Mouse (Mus musculus) MEL (cell line): ENCODE measurements around the gene Fmnl2. TPM values are rescaled to one million over a fixed set of nuclear protein-coding genes. Genes with fewer than 3 reads are reported as not detected.

Experiments
- DNase-seq: peaks from one replicate; pipeline ENCODE4 v3.0.0; 2011; ENCODE audit warnings: low read depth, low spot score
- H3K27ac ChIP-seq: 2 replicates; pipeline ENCODE4 v1.5.1; 2012; ENCODE audit warnings: low read depth, mild to moderate bottlenecking, control low read depth, low read length, moderate library complexity; ENCODE audit not compliant: control insufficient read depth
- H3K27me3 ChIP-seq, 2 experiments: fragments of 150-350 bp in 1 of 2; sonication (generic) in 1 of 2; 2 replicates each; pipeline ENCODE4 v1.6.1; 2012; ENCODE audit warnings: low read length in 2 of 2, mild to moderate bottlenecking in 2 of 2, improper control_type of control experiment in 1 of 2, moderate library complexity in 1 of 2; ENCODE audit not compliant: insufficient read depth in 2 of 2, control insufficient read depth in 1 of 2
- H3K36me3 ChIP-seq, 2 experiments: 2 replicates each; pipeline ENCODE4 v1.6.1; 2012 to 2014; ENCODE audit warnings: low read length in 2 of 2, improper control_type of control experiment in 1 of 2, inconsistent platforms in 1 of 2, mild to moderate bottlenecking in 1 of 2; ENCODE audit not compliant: insufficient read depth in 2 of 2, control insufficient read depth in 1 of 2
- H3K4me1 ChIP-seq, 2 experiments: fragments of 150-350 bp in 1 of 2; sonication (generic) in 1 of 2; 2 replicates each; pipeline ENCODE4 v1.6.1; 2012; ENCODE audit warnings: low read length in 2 of 2, improper control_type of control experiment in 1 of 2, mild to moderate bottlenecking in 1 of 2; ENCODE audit not compliant: insufficient read depth in 2 of 2, control insufficient read depth in 1 of 2
- H3K4me3 ChIP-seq, 2 experiments: fragments of 150-350 bp in 1 of 2; sonication (generic) in 1 of 2; 2 replicates each; pipeline ENCODE4 v1.5.1; 2012; ENCODE audit warnings: low read depth in 2 of 2, low read length in 2 of 2, mild to moderate bottlenecking in 2 of 2, moderate library complexity in 2 of 2, control low read depth in 1 of 2, improper control_type of control experiment in 1 of 2; ENCODE audit not compliant: control insufficient read depth in 1 of 2, insufficient read depth in 1 of 2
- H3K79me2 ChIP-seq: 2 replicates; pipeline ENCODE4 v1.6.1; 2012; ENCODE audit warnings: mild to moderate bottlenecking, low read length, moderate library complexity; ENCODE audit not compliant: control insufficient read depth, poor library complexity, insufficient read depth
- H3K9ac ChIP-seq: 2 replicates; pipeline ENCODE4 v1.6.1; 2012; ENCODE audit warnings: low read depth, mild to moderate bottlenecking, control low read depth, low read length, moderate library complexity; ENCODE audit not compliant: control insufficient read depth, poor library complexity, severe bottlenecking
- H3K9me3 ChIP-seq: fragments of 150-350 bp; sonication (generic); replicated peaks from 2 replicates; pipeline ENCODE4 v1.6.1; 2012; ENCODE audit warnings: mild to moderate bottlenecking, low read length, improper control_type of control experiment, moderate library complexity; ENCODE audit not compliant: insufficient read depth
- CHD1 ChIP-seq: IDR thresholded peaks from 2 replicates; pipeline ENCODE4 v1.6.1; 2012; ENCODE audit warnings: low read depth, mild to moderate bottlenecking, inconsistent platforms, low read length, improper control_type of control experiment
- CHD2 ChIP-seq: IDR thresholded peaks from 2 replicates; pipeline ENCODE4 v1.6.1; 2011; ENCODE audit warnings: low read length, improper control_type of control experiment
- CTCF ChIP-seq, 3 experiments: IDR thresholded peaks in 2 of 3; conservative IDR thresholded peaks in 1 of 3; 2 replicates each; pipeline ENCODE4 v1.5.1; 2011 to 2012; ENCODE audit warnings: low read length in 3 of 3, low read depth in 2 of 3, mild to moderate bottlenecking in 2 of 3, improper control_type of control experiment in 1 of 3, inconsistent platforms in 1 of 3, mixed read lengths in 1 of 3, moderate library complexity in 1 of 3; ENCODE audit not compliant: control insufficient read depth in 1 of 3, insufficient read depth in 1 of 3, poor library complexity in 1 of 3, severe bottlenecking in 1 of 3
- E2F4 ChIP-seq: IDR thresholded peaks from 2 replicates; pipeline ENCODE4 v1.6.1; 2011; ENCODE audit warnings: low read depth, low read length, improper control_type of control experiment, borderline replicate concordance
- HCFC1 ChIP-seq: IDR thresholded peaks from 2 replicates; pipeline ENCODE4 v1.6.1; 2012; ENCODE audit warnings: low read depth, mild to moderate bottlenecking, inconsistent platforms, low read length, improper control_type of control experiment, moderate library complexity
- JUND ChIP-seq: IDR thresholded peaks from 2 replicates; pipeline ENCODE4 v1.6.1; 2011; ENCODE audit warnings: low read depth, mild to moderate bottlenecking, improper control_type of control experiment, low read length
- KAT2A ChIP-seq: conservative IDR thresholded peaks from 2 replicates; pipeline ENCODE4 v1.6.1; 2012; ENCODE audit warnings: low read depth, low read length, improper control_type of control experiment, inconsistent platforms
- MAX ChIP-seq: IDR thresholded peaks from 2 replicates; pipeline ENCODE4 v1.6.1; 2011; ENCODE audit warnings: low read length, improper control_type of control experiment
- MAZ ChIP-seq: IDR thresholded peaks from 2 replicates; pipeline ENCODE4 v1.6.1; 2012; ENCODE audit warnings: low read depth, mild to moderate bottlenecking, inconsistent platforms, low read length, improper control_type of control experiment
- MXI1 ChIP-seq: IDR thresholded peaks from 2 replicates; pipeline ENCODE4 v1.6.1; 2011; ENCODE audit warnings: mild to moderate bottlenecking, low read depth, low read length, improper control_type of control experiment
- MYB ChIP-seq: IDR thresholded peaks from 2 replicates; pipeline ENCODE4 v1.6.1; 2011; ENCODE audit warnings: mild to moderate bottlenecking, low read depth, low read length, improper control_type of control experiment
- MYC ChIP-seq: IDR thresholded peaks from 2 replicates; pipeline ENCODE4 v1.6.1; 2011; ENCODE audit warnings: low read depth, mild to moderate bottlenecking, low read length, improper control_type of control experiment, moderate library complexity
- NELFE ChIP-seq: IDR thresholded peaks from 2 replicates; pipeline ENCODE4 v1.6.1; 2011; ENCODE audit warnings: low read depth, low read length, improper control_type of control experiment
- POLR2A ChIP-seq, 2 experiments: IDR thresholded peaks; 2 replicates each; pipeline ENCODE4 v1.6.1; 2011 to 2012; ENCODE audit warnings: low read length in 2 of 2, mild to moderate bottlenecking in 2 of 2, control low read depth in 1 of 2, improper control_type of control experiment in 1 of 2, low read depth in 1 of 2, moderate library complexity in 1 of 2; ENCODE audit not compliant: control insufficient read depth in 1 of 2, insufficient read depth in 1 of 2, poor library complexity in 1 of 2
- POLR2AphosphoS2 ChIP-seq: IDR thresholded peaks from 2 replicates; pipeline ENCODE4 v1.6.1; 2011; ENCODE audit warnings: low read length, improper control_type of control experiment
- RAD21 ChIP-seq: IDR thresholded peaks from 2 replicates; pipeline ENCODE4 v1.6.1; 2011; ENCODE audit warnings: mild to moderate bottlenecking, low read depth, low read length, improper control_type of control experiment
- SMC3 ChIP-seq: IDR thresholded peaks from 2 replicates; pipeline ENCODE4 v1.6.1; 2011; ENCODE audit warnings: low read depth, low read length, improper control_type of control experiment
- TBP ChIP-seq: IDR thresholded peaks from 2 replicates; pipeline ENCODE4 v1.8.0; 2011; ENCODE audit warnings: low read depth, low read length, improper control_type of control experiment
- TCF12 ChIP-seq: IDR thresholded peaks from 2 replicates; pipeline ENCODE4 v1.6.1; 2014; ENCODE audit warnings: low read depth, mild to moderate bottlenecking, inconsistent platforms, low read length, improper control_type of control experiment, moderate library complexity
- UBTF ChIP-seq: IDR thresholded peaks from 2 replicates; pipeline ENCODE4 v1.6.1; 2012; ENCODE audit warnings: low read depth, mild to moderate bottlenecking, inconsistent platforms, low read length, improper control_type of control experiment, moderate library complexity, borderline replicate concordance; ENCODE audit not compliant: insufficient read depth
- USF1 ChIP-seq: IDR thresholded peaks from 2 replicates; pipeline ENCODE4 v1.6.1; 2014; ENCODE audit warnings: low read depth, mild to moderate bottlenecking, inconsistent platforms, low read length, improper control_type of control experiment, moderate library complexity
- ZKSCAN1 ChIP-seq: IDR thresholded peaks from 2 replicates; pipeline ENCODE4 v1.6.1; 2012; ENCODE audit warnings: low read depth, mild to moderate bottlenecking, inconsistent platforms, low read length, improper control_type of control experiment, moderate library complexity
- ZNF384 ChIP-seq: IDR thresholded peaks from 2 replicates; pipeline ENCODE4 v1.6.1; 2012; ENCODE audit warnings: low read depth, mild to moderate bottlenecking, inconsistent platforms, low read length, improper control_type of control experiment
- polyA plus RNA-seq, 2 experiments: library from polyadenylated mRNA; stranded (reverse) in 1 of 2; unstranded in 1 of 2; fragments of >175 nt in 1 of 2; fragments of >200 nt in 1 of 2; gene quantifications; 2 replicates each; pipeline versions ENCODE4 v1.2.1 to v1.2.4; 2012; ENCODE audit warnings: low replicate concordance in 2 of 2, low read depth in 1 of 2; ENCODE audit not compliant: insufficient read length in 2 of 2, insufficient read depth in 1 of 2, missing spikeins in 1 of 2
- total RNA-seq: library from RNA; depleted of rRNA; stranded (reverse); fragments of 300-350 nt; gene quantifications from 2 replicates; pipeline ENCODE4 v1.2.3, GENCODE M21; 2012

Fmnl2 gene
- total and polyA plus RNA-seq, 3 experiments, result not detected

DNA sequence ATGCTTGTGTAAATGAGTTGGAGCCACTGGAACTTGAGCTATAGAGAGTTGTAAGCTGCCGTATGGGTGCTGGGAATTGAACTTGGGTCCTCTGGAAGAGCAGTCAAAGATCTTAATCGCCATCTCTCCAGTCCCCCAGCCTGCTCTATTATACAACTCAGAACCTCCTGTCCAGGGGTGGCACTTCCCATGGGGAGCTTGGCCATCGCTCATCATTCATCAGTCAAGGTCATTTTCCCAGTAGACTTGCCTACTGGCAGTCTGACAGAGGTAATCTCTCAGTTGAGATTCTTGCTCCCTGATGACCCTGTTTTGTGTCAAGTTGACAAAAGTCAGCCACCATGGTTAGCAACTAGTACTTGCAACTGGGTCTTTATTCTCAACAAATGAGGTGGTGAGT lies 165.3 kb downstream of the Fmnl2 start:
- TF ChIP-seq ZKSCAN1 (no peak), UBTF (no peak), JUND (no peak), POLR2A (IDR thresholded peaks at IDR 0.05; ENCODE audit: control insufficient read depth in 1 of 2, insufficient read depth in 1 of 2, low read depth in 1 of 2, low read length in 2 of 2, poor library complexity in 1 of 2) (no peak), MAX (no peak), HCFC1 (no peak), CTCF (IDR thresholded peaks at IDR 0.05 in 2 of 3, conservative IDR thresholded peaks at IDR 0.05 in 1 of 3; ENCODE audit: control insufficient read depth in 1 of 3, insufficient read depth in 1 of 3, low read depth in 2 of 3, low read length in 3 of 3, poor library complexity in 1 of 3, severe bottlenecking in 1 of 3) (no peak), TCF12 (no peak), MYB (no peak), MYC (no peak), MXI1 (no peak), USF1 (no peak), E2F4 (no peak)
- H3K4me3 ChIP-seq, result no peak overlapping the region
- no peak for DNase-seq
- H3K36me3 ChIP-seq, result no peaks in the 10 kb centered on the region
- no peaks in the 10 kb centered on the region for H3K27me3 ChIP-seq
- H3K27ac ChIP-seq, result no peak overlapping the region
- no peaks in the 10 kb centered on the region for H3K79me2 ChIP-seq
- H3K9ac ChIP-seq, result no peak overlapping the region
- H3K4me1 ChIP-seq, result no peaks in the 10 kb centered on the region
- H3K9me3 ChIP-seq, result no peaks in the 10 kb centered on the region

DNA sequence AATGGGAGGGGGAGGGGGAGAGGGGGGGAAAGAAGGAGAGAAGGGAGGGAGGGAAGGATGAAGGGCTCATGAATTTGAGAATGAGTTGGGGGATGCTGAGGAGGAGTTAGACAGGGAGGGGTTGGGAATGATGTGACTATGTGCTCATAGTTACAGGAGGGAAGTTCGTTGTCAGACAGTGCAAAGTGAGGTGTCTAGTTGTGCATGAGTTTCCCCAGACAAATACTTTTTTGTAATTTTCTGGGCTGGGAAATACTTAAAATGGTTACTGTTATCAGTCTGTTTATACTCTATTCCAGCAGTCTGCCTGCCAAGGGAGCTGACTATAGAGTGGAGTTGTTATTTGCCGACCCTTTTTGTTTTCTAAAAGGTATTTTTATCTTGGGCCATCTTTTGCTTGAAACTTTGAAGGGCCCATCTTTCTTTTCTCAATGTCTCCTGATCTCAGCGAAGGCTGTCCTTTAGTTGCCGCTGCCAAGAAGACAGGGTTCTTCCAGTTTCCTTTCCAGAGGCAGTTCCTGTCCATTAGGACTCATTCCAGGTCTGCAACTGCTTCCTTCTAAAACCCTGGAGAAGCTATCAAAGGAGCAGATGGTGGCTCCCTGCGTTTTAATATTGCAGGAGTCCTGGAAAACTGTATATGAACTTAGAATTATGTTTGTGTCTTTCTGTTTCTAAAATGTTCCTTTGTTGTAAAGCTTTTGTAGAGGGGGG lies 168.6 kb downstream of the Fmnl2 start:
- no peak overlapping the region for H3K9ac ChIP-seq
- no peaks in the 10 kb centered on the region for H3K4me1 ChIP-seq
- no peaks in the 10 kb centered on the region for H3K9me3 ChIP-seq
- no peak for DNase-seq
- H3K79me2 ChIP-seq, result no peaks in the 10 kb centered on the region
- no peak overlapping the region for H3K27ac ChIP-seq
- H3K36me3 ChIP-seq, result no peaks in the 10 kb centered on the region
- no peaks in the 10 kb centered on the region; a peak in 1 of 4 replicates for H3K27me3 ChIP-seq
- H3K4me3 ChIP-seq, result no peak overlapping the region
- TF ChIP-seq USF1, result no peak
- TF ChIP-seq SMC3, result no peak
- no peak for TF ChIP-seq MAZ
- TF ChIP-seq TBP, result no peak
- TF ChIP-seq MYB, result no peak
- no peak for TF ChIP-seq KAT2A
- no peak for TF ChIP-seq POLR2AphosphoS2
- no peak for TF ChIP-seq RAD21
- TF ChIP-seq HCFC1, result no peak
- TF ChIP-seq UBTF, result no peak
- TF ChIP-seq CTCF (IDR thresholded peaks at IDR 0.05 in 2 of 3, conservative IDR thresholded peaks at IDR 0.05 in 1 of 3; ENCODE audit: control insufficient read depth in 1 of 3, insufficient read depth in 1 of 3, low read depth in 2 of 3, low read length in 3 of 3, poor library complexity in 1 of 3, severe bottlenecking in 1 of 3), result no peak
- TF ChIP-seq CHD1, result no peak
- no peak for TF ChIP-seq NELFE
- TF ChIP-seq CHD2, result no peak
- TF ChIP-seq ZNF384, result no peak
